Mouse (Mus musculus) cerebellum, postnatal 4 days (tissue): Measurements from ENCODE around the gene Rnf207.

Source experiments
- DNase-seq, 2 experiments: peaks; one replicate each; pipeline ENCODE4 v3.0.0; 2022; ENCODE audit warnings: low spot score in 2 of 2, mixed read lengths in 1 of 2

Gene Rnf207

GRCm38 (mm10) chr4:152294188-152294929 lies 24.4 kb downstream of the Rnf207 start:
- no peak for DNase-seq

- DNase-seq: no peak
These were observed 26.6 kb downstream of the Rnf207 start for GRCm38 (mm10) chr4:152292102-152292765.

- no peak for DNase-seq
These were observed 27.2 kb downstream of the Rnf207 start, which contains the start of gene Hes3 for GRCm38 (mm10) chr4:152291562-152291961. Hes3 (minus strand) TSS chr4:152291662.

GRCm38 (mm10) chr4:152290991-152291390 lies 27.8 kb downstream of the Rnf207 start:
- DNase-seq: no peak

- DNase-seq: no peak
These were observed 28.4 kb downstream of the Rnf207 start for GRCm38 (mm10) chr4:152290385-152290784.

GRCm38 (mm10) chr4:152288398-152288945 lies 30.3 kb downstream of the Rnf207 start:
- DNase-seq: no peak

- DNase-seq: no peak
These were observed 31.3 kb downstream of the Rnf207 start for GRCm38 (mm10) chr4:152287317-152288120.

GRCm38 (mm10) chr4:152286887-152287286 lies 31.9 kb downstream of the Rnf207 start:
- DNase-seq: no peak

GRCm38 (mm10) chr4:152286183-152286582 lies 32.6 kb downstream of the Rnf207 start:
- no peak for DNase-seq

- DNase-seq: peak in 1 of 2 experiments; percentile 66
These were observed 33.3 kb downstream of the Rnf207 start for GRCm38 (mm10) chr4:152285505-152285904.

- DNase-seq: peak; percentile 81 to 87
These were observed 35.4 kb downstream of the Rnf207 start for GRCm38 (mm10) chr4:152283186-152283950.

- DNase-seq: no peak
These were observed 36.1 kb downstream of the Rnf207 start for GRCm38 (mm10) chr4:152282721-152283120.

GRCm38 (mm10) chr4:152281601-152282000 lies 37.2 kb downstream of the Rnf207 start:
- DNase-seq: no peak

GRCm38 (mm10) chr4:152278986-152279385 lies 39.8 kb downstream of the Rnf207 start:
- peak in 1 of 2 experiments; percentile 75 for DNase-seq

- no peak for DNase-seq
These were observed 40.9 kb downstream of the Rnf207 start for GRCm38 (mm10) chr4:152277916-152278315.

GRCm38 (mm10) chr4:152276389-152277347 lies 42.1 kb downstream of the Rnf207 start:
- DNase-seq: peak in 1 of 2 experiments; percentile 77

GRCm38 (mm10) chr4:152274681-152275131 lies 44.1 kb downstream of the Rnf207 start:
- no peak for DNase-seq

- peak in 1 of 2 experiments; percentile 42 for DNase-seq
These were observed 45.1 kb downstream of the Rnf207 start, which contains the start of gene Gpr153 for GRCm38 (mm10) chr4:152273621-152274236. Gpr153 (plus strand) TSS chr4:152274232.

- no peak for DNase-seq
These were observed 45.6 kb downstream of the Rnf207 start for GRCm38 (mm10) chr4:152273191-152273590.
